Mouse (Mus musculus): ENCODE results near the gene Tyw3.

- TF ChIP-seq CTCF (IDR thresholded peaks at IDR 0.05; ENCODE audit: low read depth, low read length) (no peak), POLR2A (IDR thresholded peaks at IDR 0.05; ENCODE audit: insufficient read depth, low read length) (no peak)
These were observed 8.0 kb upstream of the Tyw3 start for GRCm38 (mm10) chr3:154604871-154605270.
